Mouse (Mus musculus): Measurements from ENCODE around the gene Gm17402.

- TF ChIP-seq ZC3H11A (IDR thresholded peaks at IDR 0.05; ENCODE audit: borderline replicate concordance, low read depth, low read length) (no peak), HCFC1 (IDR thresholded peaks at IDR 0.05; ENCODE audit: borderline replicate concordance, insufficient read depth, low read length) (no peak)
Observed at GRCm38 (mm10) chr3:67358376-67358775, 16.6 kb downstream of the Gm17402 start.

Data from ES-E14 (cell line).